Mouse (Mus musculus) spleen, adult 2 months (tissue): ENCODE measurements around the gene Gm3250.

Experiments used
- CTCF ChIP-seq: fragments of 200-500 bp; IDR thresholded peaks from 2 replicates; pipeline ENCODE4 v1.5.1; 2011; ENCODE audit warnings: mild to moderate bottlenecking, inconsistent platforms; ENCODE audit not compliant: insufficient read depth, insufficient read length, insufficient replicate concordance; ENCODE audit errors: extremely low read depth
- POLR2A ChIP-seq: fragments of 200-500 bp; IDR thresholded peaks from 2 replicates; pipeline ENCODE4 v1.6.1; 2011; ENCODE audit warnings: low read depth, low read length, inconsistent platforms

- TF ChIP-seq CTCF (no peak), POLR2A (no peak)
Observed at GRCm38 (mm10) chr10:77769727-77770126, 12.6 kb downstream of the Gm3250 start.
